Mouse (Mus musculus) neural tube, embryonic 13.5 days (tissue): ENCODE measurements around the gene Oprl1. TPM values are rescaled to one million over a fixed set of nuclear protein-coding genes. Genes with fewer than 3 reads are reported as not detected.
A peak's percentile ranks its signal among the peaks of the same experiment; 100 is the strongest.

ENCODE experiments used
- ATAC-seq: fragments of 200-750 bp; cut with Nextera tagmentation; 2 replicates; pipeline ENCODE4 v1.8.0; 2017; ENCODE audit warnings: low read depth, mild to moderate bottlenecking, moderate TSS enrichment, moderate library complexity
- H3K27ac ChIP-seq: fragments of 300-500 bp; sonication (generic); replicated peaks from 2 replicates; pipeline ENCODE4 v1.5.1; 2015; ENCODE audit warnings: moderate library complexity, mild to moderate bottlenecking, inconsistent platforms
- H3K27me3 ChIP-seq: fragments of 300-500 bp; sonication (generic); 2 replicates; pipeline ENCODE4 v1.6.1; 2015; ENCODE audit warnings: mild to moderate bottlenecking, inconsistent platforms
- H3K36me3 ChIP-seq: fragments of 300-500 bp; sonication (generic); 2 replicates; pipeline ENCODE4 v1.6.1; 2015; ENCODE audit warnings: mild to moderate bottlenecking, inconsistent platforms
- H3K4me1 ChIP-seq: fragments of 300-500 bp; sonication (generic); replicated peaks from 2 replicates; pipeline ENCODE4 v1.6.1; 2015; ENCODE audit warnings: inconsistent platforms
- H3K4me2 ChIP-seq: fragments of 300-500 bp; sonication (generic); 2 replicates; pipeline ENCODE4 v1.6.1; 2015; ENCODE audit warnings: inconsistent platforms, mild to moderate bottlenecking, moderate library complexity
- H3K4me3 ChIP-seq: fragments of 300-500 bp; sonication (generic); 2 replicates; pipeline ENCODE4 v1.5.1; 2015; ENCODE audit warnings: mild to moderate bottlenecking, inconsistent platforms
- H3K9ac ChIP-seq: fragments of 300-500 bp; sonication (generic); 2 replicates; pipeline ENCODE4 v1.6.1; 2015; ENCODE audit warnings: moderate library complexity, mild to moderate bottlenecking, inconsistent platforms
- H3K9me3 ChIP-seq: fragments of 300-500 bp; sonication (generic); 2 replicates; pipeline ENCODE4 v1.6.1; 2016; ENCODE audit warnings: inconsistent platforms
- WGBS: fragments of 180-500 bp; shearing (Covaris S2); methylation state at CpG from one replicate; pipeline ENCODE4 v1.1.7; 2015; 5-methylcytosine and 5-hydroxymethylcytosine counted together
- polyA plus RNA-seq: library from polyadenylated mRNA; unstranded; fragments of >200 nt; fragmentation: Nextera tagmentation; extraction: Ambion mirVana; gene quantifications from 2 replicates; pipeline ENCODE4 v1.2.1, GENCODE M21; 2015

The Oprl1 gene
- polyA plus RNA-seq, 1 experiment from 2014 or later, result 64.0 TPM

DNA sequence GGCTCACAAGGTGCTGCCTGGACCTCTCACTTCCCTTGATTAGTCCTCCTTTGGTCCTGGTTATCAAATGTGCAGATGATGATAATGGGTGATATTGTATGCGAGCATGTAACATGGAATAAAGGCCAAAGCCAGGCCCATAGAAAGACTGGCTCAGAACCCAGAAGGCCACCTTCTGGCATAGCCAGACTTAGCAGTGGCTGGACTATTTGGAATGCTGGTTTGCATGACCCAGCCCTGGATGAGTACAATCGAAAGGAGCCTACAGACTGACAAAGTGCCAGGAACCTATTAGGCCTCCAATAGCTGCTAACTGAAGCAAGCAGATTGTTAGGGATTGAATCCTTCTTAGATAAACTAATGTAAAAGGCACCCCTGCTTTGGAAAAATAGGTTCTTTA, 54.6 kb downstream of the Oprl1 start:
- no peaks in the 10 kb centered on the region for H3K9me3 ChIP-seq
- peak overlapping the region; percentile 81 for H3K9ac ChIP-seq
- H3K4me1 ChIP-seq, result peaks cover 72% of the 10 kb centered on the region
- H3K36me3 ChIP-seq, result no peaks in the 10 kb centered on the region
- ATAC-seq, result no peak
- H3K4me3 ChIP-seq, result peak overlapping the region; percentile 56
- H3K4me2 ChIP-seq, result peak overlapping the region; percentile 87
- WGBS, result 51% methylated on average over 2 of the region's 2 CpGs
- no peaks in the 10 kb centered on the region for H3K27me3 ChIP-seq
- peak overlapping the region; percentile 54 for H3K27ac ChIP-seq

Other genes with a start within 250 kb of the Oprl1 start
- gene Abhd16b, start 221.8 kb upstream of the Oprl1 start, polyA plus RNA-seq, result 0.11 TPM in 1 of 2 replicates, not detected in the other
- 107 and 114 TPM in 2 replicates for gene Tpd52l2, start 217.9 kb upstream of the Oprl1 start, polyA plus RNA-seq
- gene Dnajc5, start 194.5 kb upstream of the Oprl1 start, polyA plus RNA-seq, result 192 and 214 TPM in 2 replicates
- gene Uckl1, start 130.1 kb upstream of the Oprl1 start, polyA plus RNA-seq, result 67.4 and 73.6 TPM in 2 replicates
- gene Prpf6, start 123.1 kb upstream of the Oprl1 start, polyA plus RNA-seq, result 63.1 and 65.6 TPM in 2 replicates
- 78.7 and 81.3 TPM in 2 replicates for gene Zfp512b, start 122.2 kb upstream of the Oprl1 start, polyA plus RNA-seq
- gene Samd10, start 115.8 kb upstream of the Oprl1 start, polyA plus RNA-seq, result 146 and 157 TPM in 2 replicates
- gene Gm29797, start 58.0 kb upstream of the Oprl1 start, polyA plus RNA-seq, result not detected in 2 replicates
- gene Sox18, start 43.4 kb upstream of the Oprl1 start, polyA plus RNA-seq, result 18.9 and 22.2 TPM in 2 replicates
- gene Tcea2, start 34.7 kb upstream of the Oprl1 start, polyA plus RNA-seq, result 33.9 and 37.8 TPM in 2 replicates
- gene Rgs19, start 21.0 kb upstream of the Oprl1 start, polyA plus RNA-seq, result 42.7 and 49.2 TPM in 2 replicates
- gene Lkaaear1, start 16.6 kb upstream of the Oprl1 start, polyA plus RNA-seq, result not detected in 2 replicates
- 44.9 and 52.5 TPM in 2 replicates for gene Myt1, start 48.3 kb downstream of the Oprl1 start, polyA plus RNA-seq
- 33.2 and 38.3 TPM in 2 replicates for gene Pcmtd2, start 122.8 kb downstream of the Oprl1 start, polyA plus RNA-seq
- gene Polr3k, start 149.3 kb downstream of the Oprl1 start, polyA plus RNA-seq, result 84.6 and 88.5 TPM in 2 replicates